Mouse (Mus musculus) stomach, postnatal 0 days (tissue): ENCODE measurements around the gene Iars2. TPM values are rescaled to one million over a fixed set of nuclear protein-coding genes. Genes with fewer than 3 reads are reported as not detected.

Experiments
- ATAC-seq: fragments of 200-750 bp; cut with Nextera tagmentation; 2 replicates; pipeline ENCODE4 v1.8.0; 2017; ENCODE audit not compliant: low FRiP score, low TSS enrichment
- DNase-seq: peaks from one replicate; pipeline ENCODE4 v3.0.0-alpha.2; 2016; ENCODE audit warnings: low spot score
- H3K27ac ChIP-seq: fragments of 300-500 bp; sonication (generic); replicated peaks from 2 replicates; pipeline ENCODE4 v1.5.1; 2014; ENCODE audit warnings: mild to moderate bottlenecking, control low read depth
- H3K27me3 ChIP-seq: fragments of 300-500 bp; sonication (generic); 2 replicates; pipeline ENCODE4 v1.6.1; 2014; ENCODE audit warnings: low read length; ENCODE audit not compliant: control insufficient read depth, insufficient read depth
- H3K36me3 ChIP-seq: fragments of 300-500 bp; sonication (generic); 2 replicates; pipeline ENCODE4 v1.6.1; 2014; ENCODE audit warnings: low read length, mixed read lengths; ENCODE audit not compliant: control insufficient read depth, insufficient read depth
- H3K4me1 ChIP-seq: fragments of 300-500 bp; sonication (generic); replicated peaks from 2 replicates; pipeline ENCODE4 v1.6.1; 2014; ENCODE audit warnings: antibody characterized with exemption; ENCODE audit not compliant: control insufficient read depth, insufficient read depth
- H3K4me2 ChIP-seq: fragments of 300-500 bp; sonication (generic); replicated peaks from 2 replicates; pipeline ENCODE4 v1.6.1; 2014; ENCODE audit warnings: low read depth, mild to moderate bottlenecking, control low read depth, moderate library complexity
- H3K4me3 ChIP-seq: fragments of 300-500 bp; sonication (generic); 2 replicates; pipeline ENCODE4 v1.5.1; 2014; ENCODE audit warnings: low read depth, low read length, control low read depth
- H3K9ac ChIP-seq: fragments of 300-500 bp; sonication (generic); 2 replicates; pipeline ENCODE4 v1.6.1; 2014; ENCODE audit warnings: mild to moderate bottlenecking, low read length, control low read depth, mixed read lengths
- H3K9me3 ChIP-seq: fragments of 300-500 bp; sonication (generic); 2 replicates; pipeline ENCODE4 v1.6.1; 2016; ENCODE audit warnings: low read length; ENCODE audit not compliant: control insufficient read depth
- CTCF ChIP-seq: IDR thresholded peaks from 2 replicates; pipeline ENCODE4 v1.5.1; 2016; ENCODE audit warnings: antibody characterized with exemption, low read depth, mild to moderate bottlenecking, moderate library complexity
- EP300 ChIP-seq: optimal IDR thresholded peaks from 2 replicates; pipeline ENCODE3; 2016; ENCODE audit warnings: antibody characterized with exemption
- WGBS: fragments of 180-500 bp; shearing (Covaris S2); extraction: QIAGEN DNeasy Blood & Tissue Kit; methylation state at CpG from one replicate; pipeline ENCODE4 v1.1.7; 2014; 5-methylcytosine and 5-hydroxymethylcytosine counted together
- polyA plus RNA-seq: library from polyadenylated mRNA; unstranded; fragments of >200 nt; fragmentation: Nextera tagmentation; extraction: Ambion mirVana; gene quantifications from 2 replicates; pipeline ENCODE4 v1.2.1, GENCODE M21; 2015

Gene Iars2
- polyA plus RNA-seq, 1 experiment from 2014 or later: 25.5 TPM

DNA sequence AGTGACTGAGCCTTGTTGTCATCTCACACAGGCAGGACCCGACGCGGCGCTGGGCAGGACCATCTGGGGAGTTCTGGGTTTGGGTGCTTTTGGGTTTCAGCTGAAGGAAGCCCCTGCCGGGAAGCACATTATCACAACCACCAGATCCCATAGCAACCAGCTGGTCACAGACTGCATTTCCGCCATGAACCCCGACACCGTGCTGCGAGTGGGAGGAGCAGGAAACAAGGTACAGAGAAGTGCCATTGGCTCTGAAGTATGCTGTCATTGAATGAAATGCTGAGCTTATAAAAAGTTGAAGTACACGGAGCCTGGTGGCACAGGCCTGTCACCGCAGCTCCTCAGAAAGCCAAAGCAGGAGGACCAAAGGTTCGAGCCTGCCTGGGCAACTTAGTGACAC is 23.0 kb upstream of the Iars2 start:
- TF ChIP-seq EP300: no peak
- TF ChIP-seq CTCF: no peak

DNA sequence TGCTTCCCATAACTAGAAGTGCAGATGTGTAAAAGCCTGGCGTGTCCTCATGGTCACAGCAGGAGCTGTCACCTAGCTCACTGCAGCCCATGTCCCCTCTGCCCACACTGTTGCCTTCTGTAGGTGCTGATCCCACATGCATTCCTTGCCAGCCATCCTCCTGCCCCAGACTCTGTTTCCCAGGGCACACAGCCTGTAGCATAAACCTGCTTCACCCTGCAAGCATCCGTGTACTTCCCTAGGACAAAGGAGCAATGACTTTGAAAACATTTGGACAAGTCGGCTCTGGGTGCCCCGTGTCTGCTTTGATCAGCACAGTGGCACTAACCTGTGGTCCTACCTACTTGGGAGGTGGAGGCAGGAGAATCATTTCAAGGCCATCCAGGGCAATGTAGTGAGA is 21.4 kb upstream of the Iars2 start:
- DNase-seq: no peak
- no peaks in the 10 kb centered on the region for H3K9me3 ChIP-seq
- no peaks in the 10 kb centered on the region for H3K4me1 ChIP-seq
- peaks cover 23% of the 10 kb centered on the region for H3K36me3 ChIP-seq
- no peaks in the 10 kb centered on the region for H3K27me3 ChIP-seq
- no peak overlapping the region for H3K27ac ChIP-seq
- no peak for ATAC-seq
- no peak overlapping the region for H3K9ac ChIP-seq
- H3K4me2 ChIP-seq: no peak overlapping the region
- no peak overlapping the region for H3K4me3 ChIP-seq
- TF ChIP-seq CTCF: no peak
- TF ChIP-seq EP300: no peak
- 92% methylated on average over 4 of the region's 4 CpGs for WGBS

More for the DNA sequence above, 23.0 kb upstream of the Iars2 start:
- H3K4me3 ChIP-seq: no peak overlapping the region
- H3K4me1 ChIP-seq: no peaks in the 10 kb centered on the region
- ATAC-seq: no peak
- WGBS: 89% methylated on average over 12 of the region's 12 CpGs
- H3K27ac ChIP-seq: no peak overlapping the region
- no peak overlapping the region for H3K9ac ChIP-seq
- H3K9me3 ChIP-seq: no peaks in the 10 kb centered on the region
- H3K27me3 ChIP-seq: no peaks in the 10 kb centered on the region
- H3K36me3 ChIP-seq: peaks cover 25% of the 10 kb centered on the region
- no peak for DNase-seq
- no peak overlapping the region for H3K4me2 ChIP-seq

DNA sequence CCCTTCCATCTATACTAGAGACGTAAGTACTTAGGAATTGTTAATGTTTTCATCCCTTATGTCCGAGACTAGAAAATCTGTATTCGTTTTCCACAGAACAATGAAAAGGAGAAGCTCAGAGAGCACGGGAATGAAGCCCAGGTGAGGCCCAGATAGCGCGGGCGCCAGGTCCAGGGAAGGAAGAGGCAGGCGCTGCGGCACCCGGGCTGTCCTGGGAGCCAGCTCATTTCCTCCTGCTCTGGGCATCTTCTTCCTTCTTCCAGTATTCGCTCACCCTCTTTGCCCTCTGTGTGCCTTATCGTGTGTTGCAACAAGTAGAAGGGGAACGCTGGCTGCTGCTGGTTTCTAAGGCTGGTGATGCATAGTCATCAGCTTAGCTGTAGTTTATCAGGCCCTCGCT is 20.5 kb upstream of the Iars2 start:
- Histone ChIP-seq H3K4me3 (no peak overlapping the region), H3K27ac (no peak overlapping the region), H3K36me3 (peaks cover 27% of the 10 kb centered on the region), H3K4me1 (no peaks in the 10 kb centered on the region), H3K27me3 (no peaks in the 10 kb centered on the region), H3K9ac (no peak overlapping the region), H3K9me3 (no peaks in the 10 kb centered on the region), H3K4me2 (no peak overlapping the region)
- DNase-seq: no peak
- WGBS: 94% methylated on average over 14 of the region's 14 CpGs
- TF ChIP-seq CTCF: no peak
- no peak for TF ChIP-seq EP300
- no peak for ATAC-seq

DNA sequence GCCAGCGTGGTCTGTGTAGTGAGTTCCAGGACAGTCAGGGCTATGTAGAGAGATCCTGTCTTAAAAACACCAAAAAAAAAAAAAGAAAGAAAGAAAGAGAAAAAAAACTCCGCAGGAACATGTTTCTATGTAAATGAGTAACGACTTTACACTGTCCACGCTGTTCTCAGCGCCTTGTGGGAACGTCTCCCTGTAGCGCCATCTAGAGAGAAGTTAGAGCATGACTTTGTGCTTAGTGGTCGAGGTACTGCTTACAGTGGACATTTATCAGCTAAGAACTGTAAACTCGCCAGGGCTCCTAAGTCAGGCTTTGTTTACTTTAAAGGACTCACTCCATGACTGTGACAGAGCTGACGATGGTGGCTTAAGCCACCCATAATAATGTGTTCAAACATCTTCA is 17.0 kb upstream of the Iars2 start:
- WGBS: 64% methylated on average over 10 of the region's 10 CpGs
- Histone ChIP-seq H3K9me3 (no peaks in the 10 kb centered on the region), H3K27ac (no peak overlapping the region), H3K36me3 (peaks cover 23% of the 10 kb centered on the region), H3K4me1 (no peaks in the 10 kb centered on the region), H3K9ac (no peak overlapping the region), H3K27me3 (no peaks in the 10 kb centered on the region), H3K4me2 (no peak overlapping the region), H3K4me3 (no peak overlapping the region)
- no peak for DNase-seq
- TF ChIP-seq EP300 (no peak), CTCF (peak; percentile 63)
- peak; percentile 65; the same call in 1 of the 2 replicates for ATAC-seq

DNA sequence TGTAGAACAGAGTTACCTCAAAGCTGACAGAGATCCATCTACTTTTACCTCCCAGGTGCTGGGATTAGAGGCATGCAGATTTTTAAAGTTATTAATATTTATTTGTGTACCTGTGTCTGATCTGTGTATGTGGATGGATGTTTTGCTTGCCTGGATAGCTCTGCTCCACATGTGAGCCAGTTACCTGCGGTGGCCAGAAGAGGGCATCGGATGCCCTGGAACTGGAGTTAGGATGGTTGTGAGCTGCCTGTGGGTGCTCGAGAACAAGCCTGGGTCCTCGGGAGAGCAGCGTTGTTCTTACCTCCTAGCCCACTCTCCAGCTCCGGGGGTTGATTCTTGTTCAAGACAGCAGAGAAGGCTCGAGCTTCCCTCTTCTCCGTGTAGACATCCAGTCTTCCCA is 14.2 kb upstream of the Iars2 start:
- 85% methylated on average over 8 of the region's 8 CpGs for WGBS
- H3K36me3 ChIP-seq: peaks cover 13% of the 10 kb centered on the region
- no peak for ATAC-seq

DNA sequence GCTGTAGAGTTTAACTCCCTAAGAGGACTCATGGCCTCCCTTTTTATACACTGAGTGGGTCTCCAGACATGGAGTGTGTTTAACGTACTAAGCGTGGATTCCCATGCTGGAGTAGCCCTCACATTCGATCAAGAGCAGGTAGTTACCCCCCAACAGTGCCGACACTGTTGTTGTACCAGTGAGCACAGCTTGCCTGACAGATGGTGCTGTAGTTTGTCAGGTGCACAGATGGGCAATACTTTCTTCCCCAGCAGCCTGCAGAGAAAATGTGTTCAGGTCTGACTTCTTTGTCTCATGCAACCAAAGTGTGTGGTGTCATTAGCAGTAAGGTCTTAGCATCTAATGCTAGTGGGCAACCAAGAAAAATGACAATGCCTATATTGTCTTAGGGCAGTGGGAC is 13.2 kb upstream of the Iars2 start:
- no peak overlapping the region for H3K27ac ChIP-seq
- no peak overlapping the region for H3K4me3 ChIP-seq
- TF ChIP-seq CTCF (no peak), EP300 (no peak)
- H3K27me3 ChIP-seq: no peaks in the 10 kb centered on the region
- WGBS: 95% methylated on average over 4 of the region's 4 CpGs
- no peak overlapping the region for H3K9ac ChIP-seq
- H3K9me3 ChIP-seq: no peaks in the 10 kb centered on the region
- H3K4me1 ChIP-seq: no peaks in the 10 kb centered on the region
- DNase-seq (no peak), ATAC-seq (no peak)
- H3K4me2 ChIP-seq: no peak overlapping the region
- H3K36me3 ChIP-seq: peaks cover 10% of the 10 kb centered on the region

More for the DNA sequence above, 14.2 kb upstream of the Iars2 start:
- TF ChIP-seq EP300 (no peak), CTCF (peak; percentile 54)
- H3K4me1 ChIP-seq: no peaks in the 10 kb centered on the region
- DNase-seq: no peak
- no peak overlapping the region for H3K4me2 ChIP-seq
- H3K27me3 ChIP-seq: no peaks in the 10 kb centered on the region
- H3K9me3 ChIP-seq: no peaks in the 10 kb centered on the region
- no peak overlapping the region for H3K9ac ChIP-seq
- no peak overlapping the region for H3K4me3 ChIP-seq
- no peak overlapping the region for H3K27ac ChIP-seq
